Mouse (Mus musculus) testis, postnatal 14 days (tissue): ENCODE results near the gene Trim28.
"Not testable (repeated sequence)": the region's sequence is repeated elsewhere in the genome, so short reads cannot be mapped to it uniquely, and the experiment has no call there.

Experiments
- DNase-seq: peaks from one replicate; pipeline ENCODE4 v3.0.0; 2021; ENCODE audit warnings: low spot score

The Trim28 gene

GRCm38 (mm10) chr7:13034148-13034977, 35.4 kb downstream of the Trim28 start, which contains the start of gene Chmp2a:
Chmp2a (minus strand) TSS chr7:13034807.
- DNase-seq = peak; percentile 96

DNA sequence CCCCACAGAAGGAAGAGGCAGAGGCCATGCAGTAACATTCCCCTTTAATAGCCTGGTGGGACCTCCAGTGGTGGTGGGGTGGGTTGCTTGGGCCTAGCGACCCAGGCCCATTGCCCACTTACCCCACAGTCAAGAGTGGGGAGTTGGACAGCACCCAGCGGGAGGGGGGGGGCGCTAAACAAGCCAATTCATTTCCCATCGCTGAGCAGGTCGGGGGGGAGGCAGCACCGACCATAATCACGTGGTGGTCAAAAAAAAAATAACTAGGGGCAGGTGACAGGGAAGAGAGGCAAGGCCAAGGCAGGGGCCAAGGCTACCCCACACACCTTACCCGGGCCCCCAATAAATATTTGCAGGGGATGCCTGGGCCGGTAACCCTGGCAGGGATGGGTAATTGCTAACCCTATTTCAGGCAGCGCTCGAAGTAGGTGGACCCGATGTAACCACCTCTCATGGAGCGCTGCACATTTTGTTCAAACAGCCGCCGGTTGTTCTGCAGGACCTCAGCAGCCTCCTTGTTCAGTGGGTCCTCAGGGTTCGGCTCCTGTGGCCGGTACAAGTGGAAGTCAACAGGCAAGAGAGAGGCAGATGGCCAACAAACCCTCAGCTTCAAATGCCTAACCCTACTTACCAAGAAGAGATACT, 36.4 kb downstream of the Trim28 start:
- DNase-seq = no peak

GRCm38 (mm10) chr7:13036806-13037205, 37.9 kb downstream of the Trim28 start:
- DNase-seq = no peak

- no peak for DNase-seq
These were observed 38.5 kb downstream of the Trim28 start for GRCm38 (mm10) chr7:13037366-13037765.

DNA sequence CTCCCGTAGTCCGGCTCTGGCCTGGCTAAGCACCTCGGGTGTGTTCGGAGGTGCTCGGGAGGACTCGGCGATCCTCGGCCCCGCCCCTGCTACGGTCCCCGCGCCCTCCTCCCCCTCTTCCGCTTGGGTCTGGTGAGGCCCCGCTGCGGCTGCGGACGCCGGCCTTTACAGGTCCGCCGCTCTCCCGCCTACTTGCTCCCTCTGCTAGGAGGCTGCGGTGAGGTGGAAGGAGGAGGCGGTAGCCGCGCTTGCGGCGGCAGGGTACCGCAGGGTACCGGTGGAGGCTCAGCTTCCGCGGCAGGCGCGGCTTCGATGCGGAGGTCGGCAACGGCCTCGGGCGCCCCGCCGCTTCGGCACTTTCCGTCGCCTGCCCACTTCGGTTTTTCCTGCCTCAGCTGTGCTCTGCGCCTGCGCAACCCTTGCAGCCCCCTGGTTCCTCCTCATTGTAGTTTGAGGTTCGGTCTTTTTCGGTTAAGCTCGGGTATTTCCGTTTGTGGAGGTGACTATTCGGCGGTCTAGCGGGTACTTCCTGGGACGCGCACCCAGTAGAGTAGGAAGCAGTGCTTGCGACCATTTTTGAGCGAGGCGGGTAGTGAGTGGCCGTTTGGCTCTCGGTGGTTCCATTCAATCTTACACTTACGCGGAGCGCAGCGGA, 39.1 kb downstream of the Trim28 start, which contains the start of gene Ube2m:
Gene Ube2m, minus strand, starts transcription at position 375 of the 655 bp plus-strand sequence.
- peak; percentile 96 for DNase-seq

GRCm38 (mm10) chr7:13038621-13039169, 39.8 kb downstream of the Trim28 start:
- no peak for DNase-seq

GRCm38 (mm10) chr7:13039181-13039580, 40.3 kb downstream of the Trim28 start:
- no peak for DNase-seq

- DNase-seq = no peak
These were observed 42.3 kb downstream of the Trim28 start for GRCm38 (mm10) chr7:13041256-13041655.

GRCm38 (mm10) chr7:13042511-13042910, 43.6 kb downstream of the Trim28 start:
- DNase-seq = no peak

GRCm38 (mm10) chr7:13043120-13043444, 44.2 kb downstream of the Trim28 start:
- no peak for DNase-seq

DNA sequence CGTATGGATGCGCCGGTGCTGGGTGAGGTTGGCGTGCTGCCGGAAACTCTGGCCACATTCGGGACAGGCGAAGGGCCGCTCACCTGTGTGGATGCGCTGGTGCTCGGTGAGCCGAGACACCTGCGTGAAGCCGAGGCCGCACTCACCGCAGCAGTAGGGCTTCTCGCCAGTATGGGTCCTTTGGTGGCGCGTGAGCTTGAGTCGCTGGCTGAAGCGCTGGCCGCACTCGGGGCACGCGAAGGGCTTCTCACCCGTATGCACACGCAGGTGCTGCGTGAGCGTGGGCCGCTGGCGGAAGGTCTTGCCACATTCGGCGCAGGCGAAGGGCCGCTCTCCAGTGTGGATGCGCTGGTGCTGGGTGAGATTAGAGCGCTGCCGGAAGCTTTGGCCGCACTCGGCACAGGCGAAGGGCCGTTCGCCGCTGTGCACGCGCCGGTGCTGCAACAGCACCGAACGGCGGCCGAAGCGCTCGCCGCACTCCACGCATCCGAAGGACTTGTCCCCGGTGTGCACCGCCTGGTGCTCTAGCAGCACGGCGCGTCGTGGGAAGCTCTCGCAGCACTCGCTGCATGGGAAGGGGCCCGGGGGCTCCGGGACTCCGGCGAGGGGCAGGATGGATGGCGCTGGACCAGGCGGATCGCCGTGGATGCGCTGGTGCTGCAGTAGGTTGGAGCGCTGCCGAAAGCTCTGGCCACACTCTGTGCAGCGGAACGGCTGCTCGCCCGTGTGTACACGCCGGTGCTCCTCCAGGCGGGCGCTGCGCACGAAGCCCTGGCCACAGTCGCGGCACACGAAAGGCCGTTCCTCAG, 44.7 kb downstream of the Trim28 start:
- DNase-seq = peak; percentile 11

- no peak for DNase-seq
These were observed 45.3 kb downstream of the Trim28 start for GRCm38 (mm10) chr7:13044254-13044625.

- DNase-seq = peak; percentile 19
These were observed 47.2 kb downstream of the Trim28 start for GRCm38 (mm10) chr7:13046084-13046483.

- no peak for DNase-seq
These were observed 54.1 kb downstream of the Trim28 start for GRCm38 (mm10) chr7:13053001-13053400.

DNA sequence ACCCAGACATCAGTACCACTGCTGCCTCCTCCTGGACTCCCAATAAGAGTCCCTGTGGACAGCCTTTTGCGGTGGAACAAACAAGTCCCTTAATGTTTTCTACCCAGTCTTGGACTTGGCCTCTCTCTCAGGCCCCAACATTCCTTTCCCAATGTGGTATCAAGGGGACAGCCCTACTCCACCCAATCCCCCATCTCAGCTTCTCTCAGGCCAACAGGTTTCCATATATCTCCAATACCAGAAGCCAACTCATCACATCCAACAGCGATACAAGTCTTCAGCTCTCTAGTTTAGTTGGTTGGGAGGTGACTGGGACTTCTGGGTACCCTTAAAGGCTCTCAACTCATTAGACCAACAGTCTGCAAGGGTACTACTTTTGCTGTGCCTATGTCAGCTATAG, 54.6 kb downstream of the Trim28 start:
- DNase-seq = no peak

DNA sequence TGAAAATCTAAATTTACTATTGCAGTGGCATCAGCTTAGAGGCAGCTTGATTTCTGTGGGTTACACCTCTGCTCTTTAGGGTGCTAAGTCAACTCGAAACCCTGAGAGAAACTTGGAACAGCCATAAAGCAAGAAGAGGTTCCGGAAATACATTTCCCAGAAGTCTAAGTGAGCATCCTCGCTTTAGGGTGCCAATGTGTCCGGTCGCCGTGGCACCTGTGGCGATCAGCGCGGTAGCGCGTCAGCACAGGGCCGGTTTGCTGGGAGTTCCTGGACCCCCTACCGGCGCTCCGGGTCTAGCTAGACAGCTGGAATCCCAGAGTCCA, 55.0 kb downstream of the Trim28 start:
- no peak for DNase-seq

DNA sequence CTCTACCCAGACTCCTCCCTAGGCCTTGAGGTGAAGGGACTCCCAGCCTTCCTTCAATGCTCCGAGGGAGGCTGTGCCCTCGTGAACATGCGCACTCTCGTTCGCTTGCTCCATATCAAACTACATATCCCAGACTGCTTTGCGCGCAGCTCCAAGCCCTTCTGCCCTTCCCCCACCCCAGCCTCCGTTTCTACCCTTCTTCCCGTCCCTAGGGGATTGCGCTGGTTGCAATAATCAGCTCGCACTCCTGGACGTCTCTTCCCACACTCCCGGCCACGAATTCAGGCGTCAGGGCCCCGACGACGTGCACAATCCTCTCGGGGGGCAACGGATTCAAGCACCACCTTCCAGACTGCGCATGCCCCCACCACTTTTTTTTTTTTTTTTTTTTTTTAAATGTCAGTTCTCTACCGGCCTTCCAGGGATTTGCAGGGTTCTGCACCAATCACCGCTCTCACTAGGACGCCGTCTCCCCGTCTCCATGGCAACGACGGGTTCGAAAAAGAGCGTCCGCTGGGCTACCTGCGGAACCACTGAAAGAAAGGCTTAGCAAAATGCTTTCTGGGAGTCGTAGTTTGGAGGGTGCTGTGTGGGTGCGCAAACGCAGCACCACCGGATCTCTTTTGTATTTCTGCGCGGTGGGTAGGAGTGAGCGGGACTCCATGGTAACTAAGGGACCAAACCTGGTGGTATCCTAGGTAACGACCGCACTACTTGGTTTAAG, 55.5 kb downstream of the Trim28 start, which contains the start of gene Mzf1:
Gene Mzf1, minus strand, starts transcription at position 478 of the 724 bp plus-strand sequence.
- DNase-seq = peak; percentile 93

GRCm38 (mm10) chr7:13056913-13057700, 58.2 kb downstream of the Trim28 start:
- no peak for DNase-seq

- DNase-seq = no peak
These were observed 60.6 kb downstream of the Trim28 start for GRCm38 (mm10) chr7:13059536-13059935.

DNA sequence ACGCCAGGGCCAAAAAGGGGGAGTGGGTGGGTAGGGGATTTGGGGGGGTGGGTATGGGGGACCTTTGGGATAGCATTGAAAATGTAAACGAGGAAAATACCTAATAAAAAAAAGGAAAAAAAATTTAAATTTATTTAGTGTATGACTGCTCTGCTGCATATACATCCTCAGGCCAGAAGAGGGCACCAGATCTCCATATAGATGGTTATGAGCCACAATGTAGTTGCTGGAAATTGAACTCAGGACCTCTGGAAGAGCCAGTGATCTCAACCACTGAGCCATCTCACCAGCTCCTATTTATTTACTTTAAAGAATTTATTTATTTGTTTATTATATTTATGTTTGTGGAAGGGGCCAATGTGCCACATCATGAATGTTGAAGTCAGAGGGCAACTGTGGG, 64.5 kb downstream of the Trim28 start:
- not testable (repeated sequence) for DNase-seq
